Mouse (Mus musculus) heart, embryonic 10.5 days (tissue): ENCODE data around the gene Arhgef33. TPM values are rescaled to one million over a fixed set of nuclear protein-coding genes. Genes with fewer than 3 reads are reported as not detected.

Experiments used
- DNase-seq: peaks from one replicate; pipeline ENCODE4 v3.0.0-alpha.2; 2017; ENCODE audit warnings: low spot score
- H3K27ac ChIP-seq: fragments of 300-500 bp; sonication (generic); 2 replicates; pipeline ENCODE4 v1.5.1; 2016; ENCODE audit warnings: mild to moderate bottlenecking
- H3K27me3 ChIP-seq: fragments of 300-500 bp; sonication (generic); 2 replicates; pipeline ENCODE4 v1.6.1; 2016; ENCODE audit warnings: mild to moderate bottlenecking; ENCODE audit not compliant: poor library complexity, insufficient read depth, severe bottlenecking
- H3K36me3 ChIP-seq: fragments of 300-500 bp; sonication (generic); 2 replicates; pipeline ENCODE4 v1.6.1; 2016; ENCODE audit warnings: mild to moderate bottlenecking, moderate library complexity
- H3K4me1 ChIP-seq: fragments of 300-500 bp; sonication (generic); 2 replicates; pipeline ENCODE4 v1.6.1; 2016; ENCODE audit warnings: mild to moderate bottlenecking
- H3K4me3 ChIP-seq: fragments of 300-500 bp; sonication (generic); 2 replicates; pipeline ENCODE4 v1.5.1; 2016; ENCODE audit warnings: mild to moderate bottlenecking, moderate library complexity
- H3K9me3 ChIP-seq: fragments of 300-500 bp; sonication (generic); 2 replicates; pipeline ENCODE4 v1.6.1; 2016; ENCODE audit warnings: mild to moderate bottlenecking, moderate library complexity
- WGBS: fragments of 180-500 bp; shearing (Covaris S2); methylation state at CpG from one replicate; pipeline ENCODE4 v1.1.7; 2016; 5-methylcytosine and 5-hydroxymethylcytosine counted together
- polyA plus RNA-seq: library from polyadenylated mRNA; unstranded; fragments of >200 nt; fragmentation: Nextera tagmentation; extraction: Ambion mirVana; gene quantifications from 2 replicates; pipeline ENCODE4 v1.2.1, GENCODE M21; 2016

Gene Arhgef33
- polyA plus RNA-seq, 1 experiment from 2014 or later, result 0.78 TPM

DNA sequence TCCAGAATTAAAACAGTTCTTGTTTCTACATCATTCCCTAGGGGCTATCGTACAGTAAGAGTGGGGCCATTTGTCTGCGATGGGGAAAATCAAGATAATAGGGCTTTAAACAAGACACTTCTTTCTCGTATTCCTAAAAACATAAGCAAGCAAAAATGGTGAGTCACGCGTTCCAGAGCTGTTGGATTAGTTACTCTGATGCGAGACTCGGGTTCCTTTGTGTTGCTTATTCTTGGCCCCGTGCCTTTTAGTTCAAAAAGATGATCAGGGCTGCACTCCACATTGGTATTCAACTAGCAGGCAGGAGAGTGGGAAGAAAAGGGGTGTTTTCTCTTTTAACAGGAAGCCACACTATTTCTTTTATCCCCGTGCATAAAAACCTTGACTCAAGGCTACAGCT, 4.6 kb downstream of the Arhgef33 start:
- Histone ChIP-seq H3K4me1 (no peaks in the 10 kb centered on the region), H3K27me3 (no peaks in the 10 kb centered on the region), H3K4me3 (no peak overlapping the region), H3K27ac (no peak overlapping the region), H3K9me3 (no peaks in the 10 kb centered on the region), H3K36me3 (no peaks in the 10 kb centered on the region)
- DNase-seq, result peak; percentile 50
- WGBS, result 70% methylated on average over 9 of the region's 9 CpGs

DNA sequence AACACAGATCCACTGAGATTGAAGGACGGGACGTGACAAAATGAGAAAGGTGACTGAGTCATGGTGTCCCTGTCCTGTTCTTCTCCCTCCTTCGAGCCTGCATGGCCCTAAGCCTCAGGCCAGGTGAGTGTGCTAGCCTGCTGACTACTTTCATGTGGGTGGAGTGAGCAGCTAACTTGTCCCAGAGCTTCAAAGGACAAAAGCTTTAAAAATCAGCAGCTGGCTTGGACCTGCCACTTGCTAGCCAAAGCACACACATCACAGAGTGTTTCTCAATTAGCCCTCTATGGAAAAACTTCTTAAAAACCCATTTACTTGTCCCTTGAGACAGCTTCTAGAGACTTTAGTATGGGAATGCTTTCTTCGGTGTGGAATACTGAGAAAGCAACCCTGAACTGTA, 5.2 kb downstream of the Arhgef33 start:
- Histone ChIP-seq H3K4me1 (no peaks in the 10 kb centered on the region), H3K9me3 (no peaks in the 10 kb centered on the region), H3K4me3 (no peak overlapping the region), H3K27me3 (no peaks in the 10 kb centered on the region), H3K27ac (no peak overlapping the region), H3K36me3 (no peaks in the 10 kb centered on the region)
- 82% methylated on average over 4 of the region's 4 CpGs for WGBS
- DNase-seq, result peak; percentile 52

DNA sequence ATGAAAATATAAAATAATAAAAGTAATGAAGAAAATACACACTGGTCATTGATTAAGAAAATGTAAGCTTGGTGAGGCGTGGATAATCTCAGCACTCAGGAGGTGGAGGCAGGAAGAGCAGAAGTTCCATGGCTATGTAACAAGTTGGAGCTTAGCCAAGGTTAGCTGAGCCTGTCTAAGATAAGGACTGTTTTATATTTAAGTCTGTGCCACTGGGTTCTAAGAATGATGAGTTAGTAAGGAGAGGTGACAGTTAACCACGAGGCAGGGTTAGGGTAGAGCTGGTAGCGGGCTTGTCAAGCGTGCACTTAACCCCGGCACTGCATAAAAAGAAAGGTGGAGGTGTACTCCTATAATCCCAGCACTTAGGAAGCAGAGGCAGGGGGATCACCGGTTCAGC, 15.0 kb downstream of the Arhgef33 start:
- no peak for DNase-seq
- no peaks in the 10 kb centered on the region for H3K27me3 ChIP-seq
- no peak overlapping the region for H3K4me3 ChIP-seq
- H3K36me3 ChIP-seq, result no peaks in the 10 kb centered on the region
- H3K4me1 ChIP-seq, result 0 out of 2 replicates have a peak, but pooled peaks cover 3% of the 10 kb centered on the region
- no peaks in the 10 kb centered on the region for H3K9me3 ChIP-seq
- H3K27ac ChIP-seq, result no peak overlapping the region
- 80% methylated on average over 6 of the region's 6 CpGs for WGBS

DNA sequence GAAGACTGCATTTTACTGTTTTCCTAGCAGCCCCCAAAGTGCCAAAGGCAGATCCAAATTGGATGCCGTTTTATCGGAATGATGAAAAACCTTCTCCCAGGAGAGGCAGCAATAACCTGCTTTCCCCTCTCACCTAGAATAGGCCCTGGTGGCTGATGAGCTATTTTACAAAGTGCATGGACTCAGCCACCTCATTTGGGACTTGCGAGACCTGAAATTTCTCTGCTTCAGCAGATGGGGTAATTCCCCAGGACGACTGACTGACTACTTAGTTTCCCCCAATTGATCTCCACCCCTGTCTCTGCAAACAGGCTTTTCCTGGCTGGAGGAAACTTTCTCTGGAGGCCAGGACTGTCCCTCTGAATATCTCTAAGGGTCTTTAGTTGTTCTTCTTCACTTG, 15.8 kb downstream of the Arhgef33 start:
- H3K4me1 ChIP-seq, result 0 out of 2 replicates have a peak, but pooled peaks cover 3% of the 10 kb centered on the region
- no peak for DNase-seq
- no peak overlapping the region for H3K27ac ChIP-seq
- H3K36me3 ChIP-seq, result no peaks in the 10 kb centered on the region
- no peak overlapping the region for H3K4me3 ChIP-seq
- no peaks in the 10 kb centered on the region for H3K9me3 ChIP-seq
- WGBS, result 80% methylated on average over 4 of the region's 4 CpGs
- no peaks in the 10 kb centered on the region for H3K27me3 ChIP-seq

DNA sequence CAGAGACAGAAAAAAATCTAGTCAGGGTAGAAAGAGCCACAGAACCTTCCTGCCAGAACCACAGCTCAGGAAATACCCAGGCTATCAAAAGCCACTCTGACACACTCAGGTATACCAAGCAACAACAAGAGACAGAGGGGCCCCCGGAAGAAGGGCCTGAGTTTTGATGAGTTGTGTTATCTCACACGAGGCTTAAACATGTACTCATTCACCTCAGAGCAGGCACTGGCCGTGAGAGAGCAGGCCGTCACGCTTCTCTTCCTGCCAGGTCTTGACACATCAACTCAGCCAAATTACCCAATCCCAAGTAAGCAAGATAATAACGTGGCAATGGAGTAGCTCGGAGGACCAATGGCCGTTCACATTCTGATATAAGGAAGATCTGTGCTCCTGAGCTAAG, 16.5 kb downstream of the Arhgef33 start:
- Histone ChIP-seq H3K27me3 (no peaks in the 10 kb centered on the region), H3K4me1 (0 out of 2 replicates have a peak, but pooled peaks cover 3% of the 10 kb centered on the region), H3K27ac (no peak overlapping the region), H3K36me3 (no peaks in the 10 kb centered on the region), H3K9me3 (no peaks in the 10 kb centered on the region), H3K4me3 (no peak overlapping the region)
- no peak for DNase-seq
- 62% methylated on average over 8 of the region's 8 CpGs for WGBS

DNA sequence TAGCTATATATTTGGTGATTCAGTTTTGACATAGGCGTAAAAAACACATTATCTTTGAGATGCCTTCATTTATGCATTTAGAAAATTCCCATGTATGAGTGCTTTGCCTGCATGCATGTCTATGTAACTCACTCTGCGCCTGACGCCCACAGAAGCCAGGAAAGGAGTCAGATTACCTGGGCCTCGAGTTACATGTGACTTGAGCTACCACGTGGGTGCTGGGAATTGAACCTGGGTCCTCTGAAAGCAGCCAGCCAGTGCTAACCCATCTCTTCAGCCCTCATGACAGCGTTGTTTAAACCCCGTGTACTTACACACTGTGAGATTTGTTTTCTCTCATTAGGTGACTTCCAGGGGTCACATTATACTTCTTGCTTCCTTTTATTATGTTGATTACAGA, 17.3 kb downstream of the Arhgef33 start:
- 82% methylated on average over 7 of the region's 7 CpGs for WGBS

GRCm38 (mm10) chr17:80325456-80325855, 18.2 kb downstream of the Arhgef33 start:
- Histone ChIP-seq H3K36me3 (no peaks in the 10 kb centered on the region), H3K27me3 (no peaks in the 10 kb centered on the region), H3K4me3 (no peak overlapping the region), H3K9me3 (no peaks in the 10 kb centered on the region), H3K27ac (no peak overlapping the region), H3K4me1 (0 out of 2 replicates have a peak, but pooled peaks cover 3% of the 10 kb centered on the region)
- no peak for DNase-seq
- WGBS, result 68% methylated on average over 5 of the region's 5 CpGs

More for the DNA sequence above, 17.3 kb downstream of the Arhgef33 start:
- 0 out of 2 replicates have a peak, but pooled peaks cover 3% of the 10 kb centered on the region for H3K4me1 ChIP-seq
- H3K27me3 ChIP-seq, result no peaks in the 10 kb centered on the region
- no peak overlapping the region for H3K27ac ChIP-seq
- no peak overlapping the region for H3K4me3 ChIP-seq
- DNase-seq, result no peak
- no peaks in the 10 kb centered on the region for H3K36me3 ChIP-seq
- no peaks in the 10 kb centered on the region for H3K9me3 ChIP-seq

DNA sequence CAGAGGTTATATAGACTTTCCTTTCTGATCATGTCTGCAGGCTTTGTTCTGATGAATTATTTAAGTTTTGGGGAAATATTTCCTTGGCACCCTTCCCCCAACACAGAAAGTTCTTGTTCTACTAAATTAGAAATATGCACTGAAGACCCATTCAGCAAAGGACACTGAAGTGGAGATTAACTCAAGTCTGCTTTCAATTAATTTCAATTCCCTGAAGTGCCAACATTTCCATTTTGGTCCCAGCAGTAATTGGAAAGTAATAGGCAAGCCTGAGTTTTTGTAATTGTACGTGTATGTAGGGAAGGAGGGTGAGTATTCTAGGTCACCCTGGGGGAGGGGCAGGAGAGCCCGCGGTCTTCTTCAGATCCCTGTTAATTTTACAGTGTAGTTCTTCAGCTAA, 19.2 kb downstream of the Arhgef33 start:
- 0 out of 2 replicates have a peak, but pooled peaks cover 3% of the 10 kb centered on the region for H3K4me1 ChIP-seq
- DNase-seq, result peak; percentile 7
- WGBS, result 83% methylated on average over 3 of the region's 3 CpGs
- H3K27ac ChIP-seq, result no peak overlapping the region
- H3K4me3 ChIP-seq, result no peak overlapping the region
- H3K9me3 ChIP-seq, result no peaks in the 10 kb centered on the region
- no peaks in the 10 kb centered on the region for H3K27me3 ChIP-seq
- no peaks in the 10 kb centered on the region for H3K36me3 ChIP-seq

DNA sequence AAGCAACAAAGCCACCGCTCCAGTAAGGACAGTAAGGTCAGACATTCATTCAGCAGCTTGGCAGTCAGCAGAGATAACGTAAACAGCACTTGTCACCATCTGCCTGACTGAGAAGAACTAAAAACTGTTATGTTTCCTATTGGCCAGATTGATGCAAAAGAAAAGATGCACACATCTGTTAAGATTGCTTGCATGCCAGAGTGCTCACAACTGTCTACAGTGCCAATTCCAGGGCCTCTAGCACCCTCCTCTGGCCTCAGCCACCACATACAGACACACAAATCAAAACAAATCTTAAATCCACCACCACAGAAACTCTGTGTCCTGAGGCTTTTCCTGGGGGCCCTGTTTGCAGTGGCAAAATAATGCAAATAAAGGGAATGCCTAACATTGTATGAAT, 25.2 kb downstream of the Arhgef33 start:
- WGBS, result 72% methylated on average over 2 of the region's 2 CpGs
- Histone ChIP-seq H3K36me3 (no peaks in the 10 kb centered on the region), H3K4me3 (no peak overlapping the region), H3K9me3 (no peaks in the 10 kb centered on the region), H3K27me3 (no peaks in the 10 kb centered on the region), H3K4me1 (no peaks in the 10 kb centered on the region), H3K27ac (no peak overlapping the region)
- no peak for DNase-seq

DNA sequence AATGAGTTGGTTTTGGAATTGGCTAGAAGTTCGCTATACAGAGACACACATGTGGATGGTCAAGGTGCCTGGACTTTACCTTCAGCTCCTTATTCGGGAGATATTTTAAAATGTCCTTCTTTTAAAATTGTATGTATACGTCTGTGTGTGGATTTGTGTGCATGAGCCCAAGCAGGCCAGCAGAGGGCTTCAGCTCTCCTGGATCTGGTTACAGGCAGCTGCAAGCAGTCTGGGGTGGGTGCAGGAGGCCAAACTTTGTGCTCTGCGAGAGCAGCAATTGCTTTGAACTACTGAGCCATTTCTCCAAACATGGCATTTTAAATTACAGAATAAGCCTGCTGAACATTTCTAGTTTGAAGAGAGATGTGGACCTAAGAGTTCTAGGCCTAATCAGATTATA, 38.1 kb downstream of the Arhgef33 start:
- DNase-seq, result no peak
- no peaks in the 10 kb centered on the region for H3K36me3 ChIP-seq
- no peak overlapping the region for H3K4me3 ChIP-seq
- no peaks in the 10 kb centered on the region for H3K9me3 ChIP-seq
- no peaks in the 10 kb centered on the region for H3K27me3 ChIP-seq
- H3K4me1 ChIP-seq, result no peaks in the 10 kb centered on the region
- no peak overlapping the region for H3K27ac ChIP-seq
- WGBS, result 75% methylated on average over 4 of the region's 4 CpGs

- H3K27ac ChIP-seq, result no peak overlapping the region
Measured at GRCm38 (mm10) chr17:80346591-80347125, 39.5 kb downstream of the Arhgef33 start.

DNA sequence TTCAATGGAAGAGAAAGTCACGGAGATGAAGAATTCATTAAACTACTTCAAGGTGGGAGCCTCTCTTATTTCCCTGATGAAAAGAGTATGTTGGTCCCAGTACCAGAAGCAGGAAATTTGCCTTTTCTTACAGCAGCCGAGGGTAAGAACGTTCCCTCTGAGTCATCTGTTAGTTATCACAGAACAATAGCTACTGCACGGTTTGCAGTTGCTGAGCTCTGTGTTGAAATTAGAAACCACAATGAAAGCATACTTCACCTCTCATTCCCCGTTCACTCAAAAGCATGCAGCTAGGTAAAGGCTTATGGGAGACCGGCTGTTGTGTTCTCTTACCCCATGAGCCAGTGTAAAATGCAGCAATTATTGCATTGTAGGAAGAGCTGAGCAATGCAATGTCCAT, 40.0 kb downstream of the Arhgef33 start:
- no peak for DNase-seq
- Histone ChIP-seq H3K27me3 (no peaks in the 10 kb centered on the region), H3K36me3 (no peaks in the 10 kb centered on the region), H3K9me3 (no peaks in the 10 kb centered on the region), H3K27ac (no peak overlapping the region), H3K4me1 (no peaks in the 10 kb centered on the region), H3K4me3 (no peak overlapping the region)
- 56% methylated on average over 6 of the region's 6 CpGs for WGBS

More at GRCm38 (mm10) chr17:80346591-80347125, 39.5 kb downstream of the Arhgef33 start:
- Histone ChIP-seq H3K4me3 (no peak overlapping the region), H3K36me3 (no peaks in the 10 kb centered on the region), H3K27me3 (no peaks in the 10 kb centered on the region), H3K4me1 (no peaks in the 10 kb centered on the region), H3K9me3 (no peaks in the 10 kb centered on the region)
- DNase-seq, result no peak
- 74% methylated on average over 11 of the region's 11 CpGs for WGBS

DNA sequence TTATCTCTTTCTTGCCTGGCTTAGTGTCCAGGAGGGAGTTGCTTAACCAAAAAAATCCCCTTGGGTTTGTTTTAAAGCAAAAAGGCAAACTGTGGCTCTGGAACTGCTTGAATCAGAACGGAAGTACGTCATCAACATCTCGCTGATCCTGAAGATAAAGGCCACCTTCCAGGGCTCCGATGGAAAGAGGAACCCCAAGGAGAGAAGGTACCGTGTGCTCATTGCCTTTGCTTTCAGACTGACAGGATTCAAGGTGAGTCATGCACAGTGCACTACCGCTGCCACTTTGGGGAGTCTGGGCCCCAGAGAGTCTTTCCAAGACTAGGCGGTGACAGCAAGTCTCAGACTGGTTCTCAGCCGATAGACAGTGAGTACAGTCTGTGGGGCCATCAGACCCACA, 53.0 kb downstream of the Arhgef33 start:
- DNase-seq, result no peak
- Histone ChIP-seq H3K9me3 (no peaks in the 10 kb centered on the region), H3K4me1 (no peaks in the 10 kb centered on the region), H3K4me3 (no peak overlapping the region), H3K36me3 (no peaks in the 10 kb centered on the region), H3K27me3 (0 out of 2 replicates have a peak, but pooled peaks cover 3% of the 10 kb centered on the region), H3K27ac (no peak overlapping the region)
- WGBS, result 75% methylated on average over 8 of the region's 8 CpGs

DNA sequence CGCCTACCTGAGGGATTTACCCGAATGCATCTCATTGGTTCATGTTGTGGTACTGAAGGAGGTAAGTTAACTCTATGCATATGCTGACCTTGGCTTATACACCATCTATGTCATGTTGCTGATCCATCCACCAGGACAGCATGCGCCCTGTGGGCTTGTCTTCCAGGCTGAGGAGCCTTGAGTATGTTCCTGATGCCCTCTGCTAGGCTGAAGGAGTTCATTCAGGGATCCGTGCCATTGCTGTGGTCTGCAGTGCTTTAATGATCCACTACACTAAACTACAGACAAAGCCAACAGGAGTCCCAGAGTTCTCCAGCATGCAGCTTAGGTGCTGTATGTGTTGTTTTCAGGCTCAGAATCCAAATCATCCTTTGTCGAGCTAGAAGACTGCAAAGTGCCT, 60.1 kb downstream of the Arhgef33 start:
- no peak overlapping the region for H3K4me3 ChIP-seq
- H3K27ac ChIP-seq, result no peak overlapping the region
- H3K27me3 ChIP-seq, result peaks cover 10% of the 10 kb centered on the region
- no peaks in the 10 kb centered on the region for H3K9me3 ChIP-seq
- no peaks in the 10 kb centered on the region for H3K4me1 ChIP-seq
- no peaks in the 10 kb centered on the region for H3K36me3 ChIP-seq
- no peak for DNase-seq
- WGBS, result 88% methylated on average over 5 of the region's 5 CpGs
